Mouse (Mus musculus) cerebellum, postnatal 25 days (tissue): ENCODE results near the gene Prkca.

Source experiments
- DNase-seq, 2 experiments: peaks; one replicate each; pipeline ENCODE4 v3.0.0; 2021; ENCODE audit warnings: mixed read lengths in 2 of 2

Gene Prkca

GRCm38 (mm10) chr11:108336445-108336844 lies 7.3 kb downstream of the Prkca start:
- DNase-seq = no peak

DNA sequence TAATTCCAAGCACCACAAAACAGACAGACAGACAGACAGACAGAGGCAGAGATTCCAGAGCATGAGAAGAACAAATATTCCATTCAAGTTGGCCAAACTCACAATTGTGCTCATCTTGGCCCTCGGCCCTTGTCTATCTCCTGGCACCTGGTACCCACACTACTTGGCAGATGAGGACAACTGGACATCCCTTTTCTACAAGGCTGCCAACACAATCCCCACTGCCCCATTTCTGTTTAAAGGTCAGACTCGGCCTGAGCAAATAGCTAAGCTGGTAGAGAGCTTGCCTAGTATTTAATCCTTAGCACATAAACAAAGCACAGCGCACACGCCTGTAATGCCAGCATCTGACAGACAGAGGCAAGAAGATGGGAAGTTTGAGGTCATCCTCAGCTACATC lies 8.2 kb downstream of the Prkca start:
- DNase-seq = no peak

GRCm38 (mm10) chr11:108334658-108335057 lies 9.1 kb downstream of the Prkca start:
- DNase-seq = no peak

DNA sequence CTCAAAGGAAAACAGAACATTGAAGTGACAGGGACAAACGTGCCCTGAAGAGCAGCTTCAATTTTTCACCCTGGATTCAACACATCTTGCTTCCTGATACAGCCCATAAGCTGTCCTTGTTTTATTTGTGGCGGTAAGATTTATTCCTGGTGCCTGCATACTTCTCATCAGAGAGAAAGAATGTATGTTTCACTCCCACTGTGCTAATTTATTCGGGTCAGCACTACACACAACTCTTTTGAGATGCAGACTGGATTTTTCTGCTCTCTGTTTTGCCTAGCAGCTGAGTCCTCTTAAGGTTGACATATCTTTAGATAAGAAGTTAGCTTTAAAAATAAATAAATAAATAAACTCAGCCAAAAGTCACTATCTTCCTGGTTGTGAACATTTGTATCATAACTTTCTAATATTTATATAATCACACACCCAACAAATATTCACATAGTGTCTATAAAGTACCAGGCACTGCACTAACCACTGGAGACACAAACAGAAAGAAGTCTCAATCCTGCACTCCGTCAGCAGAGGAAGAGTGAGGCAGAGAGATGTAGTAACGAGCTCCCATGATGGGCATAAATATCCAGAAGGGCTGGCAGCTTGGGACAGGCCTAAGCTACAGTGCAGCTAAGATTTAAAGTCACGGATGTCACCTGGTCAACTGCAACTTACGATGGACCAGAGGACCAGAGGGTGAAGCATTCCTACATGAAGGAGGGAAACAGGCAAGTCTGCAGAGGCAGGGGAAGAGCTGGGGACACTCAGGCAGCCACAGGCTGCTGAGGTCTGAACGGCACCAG lies 9.9 kb downstream of the Prkca start:
- no peak for DNase-seq

GRCm38 (mm10) chr11:108333006-108333405 lies 10.7 kb downstream of the Prkca start:
- DNase-seq = no peak

DNA sequence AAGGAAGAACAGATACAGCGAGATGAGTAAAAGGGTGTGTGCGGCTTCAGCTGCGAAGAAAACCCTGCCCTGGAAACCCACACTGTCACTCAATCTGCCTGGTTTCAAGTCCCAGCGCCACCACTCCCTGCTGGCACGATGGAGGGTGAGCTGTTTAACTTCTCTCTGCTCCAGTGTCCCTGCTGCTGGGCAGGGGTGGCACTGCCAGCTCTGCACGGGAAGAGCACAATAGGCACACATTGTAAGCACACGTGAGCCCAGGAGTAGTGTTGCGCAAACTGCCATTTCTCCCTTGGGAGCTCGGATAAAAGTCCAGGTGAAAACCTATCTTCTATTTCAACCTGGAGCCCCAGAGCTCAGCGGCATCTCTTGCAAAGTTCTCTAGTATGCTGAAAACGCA lies 12.9 kb downstream of the Prkca start:
- no peak for DNase-seq

DNA sequence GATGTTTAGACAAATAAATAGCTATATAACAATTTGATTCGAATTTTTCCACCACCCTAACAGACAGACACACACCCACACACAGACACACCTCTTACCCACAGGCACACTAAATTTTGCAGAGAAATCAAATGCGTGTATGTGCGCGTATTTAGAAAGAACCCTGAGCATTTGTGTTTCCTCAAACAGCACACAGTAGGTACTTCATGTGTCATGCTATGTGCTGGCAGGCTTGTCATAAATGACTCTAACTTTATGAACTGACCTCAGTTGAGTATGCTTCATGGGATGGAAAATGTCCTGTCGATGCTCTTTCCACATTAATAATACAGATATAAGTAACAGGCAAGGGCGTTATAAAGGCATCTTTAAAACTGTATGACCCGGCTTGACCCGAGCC lies 17.8 kb downstream of the Prkca start:
- no peak for DNase-seq

- no peak for DNase-seq
Measured at GRCm38 (mm10) chr11:108322156-108322555, 21.6 kb downstream of the Prkca start.

DNA sequence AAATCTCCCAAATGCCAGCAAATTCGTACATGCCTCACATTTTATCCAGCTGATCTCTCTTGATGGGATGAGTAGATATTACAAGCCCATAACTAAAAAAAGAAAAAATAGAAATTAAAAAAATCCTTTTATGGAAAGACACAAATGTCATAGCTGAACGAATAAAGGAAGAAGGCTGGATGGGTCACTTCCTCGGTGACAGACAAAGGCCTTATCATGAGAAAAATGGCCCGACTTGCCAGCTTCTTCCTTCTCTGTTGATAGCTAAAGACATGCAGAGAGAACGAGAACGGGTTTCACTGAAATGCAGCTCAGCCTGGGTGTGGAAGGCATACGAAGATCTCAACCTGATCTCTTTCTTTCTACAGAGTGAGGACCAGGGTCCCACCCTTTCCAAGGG lies 23.2 kb downstream of the Prkca start:
- no peak for DNase-seq

- DNase-seq = no peak
Measured at GRCm38 (mm10) chr11:108319162-108319561, 24.6 kb downstream of the Prkca start.

GRCm38 (mm10) chr11:108317878-108318277 lies 25.9 kb downstream of the Prkca start:
- no peak for DNase-seq

DNA sequence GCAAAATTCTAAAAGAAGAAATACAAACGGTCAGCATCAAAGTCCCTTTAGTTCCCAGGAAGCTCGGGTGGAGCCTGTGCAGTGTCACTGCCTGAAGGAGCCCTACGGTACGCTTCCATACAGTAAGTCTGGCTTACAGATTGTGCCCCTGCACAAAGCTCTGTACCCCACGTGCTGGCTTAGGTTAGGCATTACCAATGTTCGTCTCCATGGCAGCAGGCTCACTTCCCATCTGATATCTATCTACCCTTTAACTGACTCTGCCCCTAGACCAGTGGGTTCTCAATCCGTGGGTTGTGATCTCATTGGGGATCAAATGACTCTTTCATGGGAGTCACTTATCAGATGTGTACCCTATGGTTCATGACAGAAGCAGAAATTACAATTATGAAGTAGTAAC lies 28.0 kb downstream of the Prkca start:
- no peak for DNase-seq

DNA sequence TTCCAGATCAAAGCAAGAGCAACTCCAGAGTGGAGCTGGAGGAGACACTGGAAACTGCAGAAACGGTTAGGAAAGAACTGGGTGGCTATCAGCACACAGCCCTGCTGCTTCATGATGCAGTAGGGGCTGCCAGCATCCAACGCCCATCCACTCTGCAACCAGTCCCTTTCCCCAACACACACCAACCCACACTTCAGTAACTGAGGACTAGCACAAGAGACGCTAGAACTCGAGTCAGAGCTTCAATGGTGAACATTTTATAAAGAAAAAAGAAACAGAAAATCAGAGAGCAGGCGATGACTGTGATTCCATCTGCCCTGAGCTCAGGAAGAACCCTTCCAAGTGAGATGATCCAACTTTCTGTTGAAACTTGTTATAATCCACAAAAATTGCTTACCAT lies 31.2 kb downstream of the Prkca start:
- DNase-seq = no peak

- DNase-seq = no peak
Measured at GRCm38 (mm10) chr11:108311912-108312311, 31.8 kb downstream of the Prkca start.

- no peak for DNase-seq
Measured at GRCm38 (mm10) chr11:108309791-108310190, 33.9 kb downstream of the Prkca start.

GRCm38 (mm10) chr11:108308253-108308652 lies 35.5 kb downstream of the Prkca start:
- DNase-seq = no peak

DNA sequence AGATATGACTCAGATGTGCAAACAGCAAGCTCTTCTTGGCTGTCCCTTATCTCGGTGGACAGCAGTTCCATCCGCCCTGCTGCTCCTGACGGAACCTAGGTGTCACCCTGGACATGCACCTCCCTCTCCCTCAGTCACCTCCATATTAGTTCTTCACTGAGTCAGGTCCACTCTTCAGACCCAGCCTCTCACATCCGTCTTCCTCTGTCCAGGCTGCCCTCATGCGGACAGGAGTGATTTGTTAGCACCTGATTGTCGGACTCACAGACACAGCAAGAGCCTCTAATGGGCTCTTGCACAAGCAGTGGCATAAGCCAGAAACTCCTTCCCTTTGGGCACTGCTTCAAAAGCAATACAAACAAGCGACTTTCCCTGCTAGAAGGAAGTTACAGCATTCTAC lies 36.5 kb downstream of the Prkca start:
- no peak for DNase-seq

DNA sequence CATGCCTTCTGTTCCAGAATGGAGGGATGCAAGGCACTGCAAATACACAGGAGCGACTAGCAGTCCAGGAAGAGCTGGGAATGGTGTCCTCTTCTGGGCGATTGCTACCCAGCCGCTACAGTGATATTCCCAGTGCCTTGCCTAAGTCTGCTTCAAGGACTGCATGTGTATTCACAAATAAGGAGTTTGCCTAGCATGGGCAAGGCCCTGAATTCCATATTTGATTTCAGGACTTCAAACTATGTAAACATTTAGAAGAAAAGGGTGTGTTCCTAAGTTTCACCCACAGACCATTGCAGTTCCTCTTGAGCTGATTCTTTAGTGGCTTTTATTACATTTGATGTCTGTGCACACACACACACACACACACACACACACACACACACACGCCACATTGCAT lies 39.9 kb downstream of the Prkca start:
- no peak for DNase-seq

GRCm38 (mm10) chr11:108301796-108302490 lies 41.8 kb downstream of the Prkca start:
- DNase-seq = no peak

DNA sequence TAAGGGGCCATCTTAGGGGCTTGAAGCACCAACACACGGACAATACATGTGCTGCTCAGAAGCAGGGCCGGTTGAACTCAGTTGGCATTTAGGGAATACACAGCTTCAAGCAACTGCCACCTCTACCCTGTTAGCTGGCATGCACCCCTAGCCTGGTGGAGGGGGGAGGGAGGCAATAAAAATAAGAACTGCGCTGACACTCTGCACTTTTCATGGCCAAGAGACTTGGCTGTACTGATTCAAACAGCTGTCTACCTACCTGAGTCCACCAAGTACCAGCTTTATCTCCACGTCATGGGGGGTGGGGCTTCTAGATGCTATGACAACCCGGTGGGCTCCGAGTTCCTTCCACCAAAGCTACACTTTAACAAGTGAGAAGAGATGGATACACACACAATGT lies 42.7 kb downstream of the Prkca start:
- DNase-seq = no peak

- DNase-seq = peak; percentile 31 to 62
Measured at GRCm38 (mm10) chr11:108300443-108300842, 43.3 kb downstream of the Prkca start.

- DNase-seq = no peak
Measured at GRCm38 (mm10) chr11:108299913-108300312, 43.8 kb downstream of the Prkca start.

GRCm38 (mm10) chr11:108297956-108298355 lies 45.8 kb downstream of the Prkca start:
- no peak for DNase-seq

- DNase-seq = no peak
Measured at GRCm38 (mm10) chr11:108295373-108295772, 48.4 kb downstream of the Prkca start.
